Mouse (Mus musculus) left cerebral cortex, postnatal 14 days (tissue): ENCODE results near the gene Rassf1. TPM values are rescaled to one million over a fixed set of nuclear protein-coding genes. Genes with fewer than 3 reads are reported as not detected.

Experiments
- DNase-seq, 2 experiments: peaks; one replicate each; pipeline ENCODE4 v3.0.0; 2021 to 2022; ENCODE audit warnings: low spot score in 2 of 2, mixed read lengths in 1 of 2
- intact Hi-C: fragments of 180-260 bp; cut with DNase I; formaldehyde crosslinking; loops from one replicate; pipeline ENCODE4 v1.15.1; 2025
- long read RNA-seq, 2 experiments: library from polyadenylated mRNA; stranded (forward); transcript quantifications; one replicate each; pipeline ENCODE4 v2.0.0; 2021
- total RNA-seq, 2 experiments: library from RNA; stranded (reverse); gene quantifications; 2 replicates each; pipeline ENCODE4 v1.2.3; 2021

Rassf1 gene
- 10 to 100 TPM; 14.0 to 14.6 TPM for total RNA-seq
- long read RNA-seq, experiment 1, transcript Rassf1-201 (5 exons, 1,727 nt): major isoform, 17 of 19 reads
- long read RNA-seq, experiment 1, partial matches to known transcripts: 1 of 19 reads
- long read RNA-seq, experiment 1, other reads (novel, unspliced or antisense): 1 of 19 reads
- long read RNA-seq, experiment 2, transcript Rassf1-201 (5 exons, 1,727 nt): major isoform, 18 of 20 reads
- long read RNA-seq, experiment 2, partial matches to known transcripts: 1 of 20 reads
- long read RNA-seq, experiment 2, other reads (novel, unspliced or antisense): 1 of 20 reads

GRCm38 (mm10) chr9:107551117-107551889, at the start of gene Rassf1:
Gene Rassf1, plus strand, starts transcription at chr9:107551555.
- no peak for DNase-seq
- intact Hi-C loops: no loop called here

- intact Hi-C loops: no loop called here
Measured at GRCm38 (mm10) chr9:107502131-107502846, 49.1 kb upstream of the Rassf1 start.

GRCm38 (mm10) chr9:107504662-107505537, 46.5 kb upstream of the Rassf1 start:
- intact Hi-C loops: loop anchor here (5.0 kb wide), 1 partner anchor 48 kb away; no protein-coding TSS in a partner anchor
- no peak for DNase-seq

More at GRCm38 (mm10) chr9:107502131-107502846, 49.1 kb upstream of the Rassf1 start:
- no peak for DNase-seq

GRCm38 (mm10) chr9:107508266-107508665, 43.1 kb upstream of the Rassf1 start:
- intact Hi-C loops: loop anchor here (5.0 kb wide), 1 partner anchor 51 kb away; no protein-coding TSS in a partner anchor
- peak; percentile 72 to 74 for DNase-seq

GRCm38 (mm10) chr9:107510384-107511100, 40.8 kb upstream of the Rassf1 start:
- DNase-seq: no peak
- intact Hi-C loops: no loop called here

GRCm38 (mm10) chr9:107511436-107511835, 39.9 kb upstream of the Rassf1 start:
- intact Hi-C loops: no loop called here
- DNase-seq: no peak

GRCm38 (mm10) chr9:107512326-107512725, 39.0 kb upstream of the Rassf1 start:
- intact Hi-C loops: no loop called here

GRCm38 (mm10) chr9:107514303-107514955, 36.9 kb upstream of the Rassf1 start:
- intact Hi-C loops: loop anchor here (1.0 to 2.0 kb wide), 2 partner anchors 157 to 220 kb away; no protein-coding TSS in a partner anchor
- peak; percentile 88 to 93 for DNase-seq

More at GRCm38 (mm10) chr9:107512326-107512725, 39.0 kb upstream of the Rassf1 start:
- no peak for DNase-seq

GRCm38 (mm10) chr9:107520331-107520730, 31.0 kb upstream of the Rassf1 start:
- DNase-seq: no peak
- intact Hi-C loops: no loop called here

- no peak for DNase-seq
- intact Hi-C loops: no loop called here
Measured at GRCm38 (mm10) chr9:107521190-107521589, 30.2 kb upstream of the Rassf1 start.

- DNase-seq: no peak
- intact Hi-C loops: no loop called here
Measured at GRCm38 (mm10) chr9:107521711-107522399, 29.5 kb upstream of the Rassf1 start.

- intact Hi-C loops: no loop called here
Measured at GRCm38 (mm10) chr9:107522400-107522711, 29.0 kb upstream of the Rassf1 start.

GRCm38 (mm10) chr9:107526198-107527026, 24.9 kb upstream of the Rassf1 start:
- intact Hi-C loops: no loop called here
- DNase-seq: peak; percentile 73 to 77

More at GRCm38 (mm10) chr9:107522400-107522711, 29.0 kb upstream of the Rassf1 start:
- DNase-seq: no peak

GRCm38 (mm10) chr9:107533791-107534407, 17.5 kb upstream of the Rassf1 start, which contains the start of gene Tmem115:
Gene Tmem115, plus strand, starts transcription at chr9:107533945.
- peak; percentile 95 to 97 for DNase-seq
- intact Hi-C loops: loop anchor here (10.0 kb wide), 1 partner anchor 639 kb away; the partner anchor contains the start of gene Manf

GRCm38 (mm10) chr9:107534408-107535202, 16.8 kb upstream of the Rassf1 start:
- no peak for DNase-seq
- intact Hi-C loops: loop anchor here (10.0 kb wide), 1 partner anchor 640 kb away; the partner anchor contains the start of gene Manf
